Mouse (Mus musculus) cerebellum, adult 2 months (tissue): Measurements from ENCODE around the gene Pagr1b.

ENCODE experiments used
- CTCF ChIP-seq: fragments of 200-500 bp; IDR thresholded peaks from 2 replicates; pipeline ENCODE4 v1.5.1; 2011; ENCODE audit warnings: low read depth, mild to moderate bottlenecking, control low read depth, low read length, moderate library complexity, borderline replicate concordance; ENCODE audit not compliant: insufficient read depth
- POLR2A ChIP-seq: fragments of 200-500 bp; IDR thresholded peaks from 2 replicates; pipeline ENCODE4 v1.6.1; 2011; ENCODE audit warnings: low read length, control low read depth, borderline replicate concordance; ENCODE audit not compliant: insufficient read depth

DNA sequence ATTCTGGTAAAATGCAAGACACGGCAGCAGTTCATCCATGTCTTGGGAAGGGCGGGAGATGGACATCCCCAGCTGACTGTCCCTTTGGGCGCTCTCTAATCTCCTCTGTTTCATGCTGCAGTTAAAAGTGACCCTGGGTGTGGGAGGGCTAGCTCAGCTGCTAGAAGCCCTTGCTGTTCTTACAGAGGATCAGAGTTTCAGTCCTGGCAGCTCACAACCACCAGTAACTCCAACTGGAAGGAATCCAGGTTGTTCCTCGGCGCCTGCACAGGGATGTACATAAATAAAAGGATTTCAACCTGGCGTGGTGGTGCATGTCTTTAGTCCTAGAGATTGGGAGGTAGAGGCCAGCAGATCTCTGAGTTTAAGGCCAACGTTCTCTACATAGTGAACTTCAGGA lies 33.2 kb downstream of the Pagr1b start:
- TF ChIP-seq CTCF (no peak), POLR2A (no peak)
